Mouse (Mus musculus) lung, postnatal 14 days (tissue): Measurements from ENCODE around the gene Pemt.
"Not testable (repeated sequence)": the region's sequence is repeated elsewhere in the genome, so short reads cannot be mapped to it uniquely, and the experiment has no call there.

Experiments
- DNase-seq: peaks from one replicate; pipeline ENCODE4 v3.0.0; 2021

The Pemt gene

DNA sequence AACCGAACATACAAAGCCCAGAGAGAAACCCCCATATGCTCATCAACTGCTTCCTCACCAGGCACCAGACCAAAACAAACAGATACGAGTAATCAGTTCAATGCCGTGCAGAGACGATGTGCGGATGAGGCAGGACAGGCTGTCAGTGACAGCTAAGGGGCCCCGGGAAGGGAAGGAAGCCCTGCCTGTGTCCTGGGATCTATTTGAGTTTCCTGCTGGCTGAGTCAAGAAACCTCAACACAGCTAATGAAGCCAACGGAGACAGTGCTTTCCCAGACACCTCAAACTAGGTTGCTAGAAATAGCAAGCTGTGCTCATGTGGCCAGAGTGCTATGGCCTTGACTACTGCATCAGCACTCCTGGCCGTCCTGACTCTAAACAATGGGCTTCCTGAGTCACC is 54.9 kb downstream of the Pemt start:
- peak; percentile 58 for DNase-seq

DNA sequence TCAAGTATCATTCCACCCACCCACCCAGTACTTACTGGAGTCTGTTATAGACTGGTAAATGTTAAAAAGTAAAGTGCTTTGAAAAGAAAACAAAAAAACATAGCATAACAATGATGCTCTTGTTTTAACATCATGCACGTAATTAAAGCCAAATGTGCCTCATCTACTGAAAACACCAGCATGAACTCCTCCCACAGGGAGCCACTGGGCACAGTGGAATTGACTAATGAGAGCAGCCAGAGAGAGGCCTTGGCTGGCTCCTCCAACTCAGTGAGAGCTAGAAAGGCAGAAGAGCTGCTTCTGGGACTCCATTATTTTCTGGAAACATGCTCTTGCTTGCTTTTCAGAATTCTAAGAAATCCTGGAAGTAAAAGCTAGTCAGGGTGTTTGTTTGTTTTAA is 56.9 kb downstream of the Pemt start:
- DNase-seq, result no peak

DNA sequence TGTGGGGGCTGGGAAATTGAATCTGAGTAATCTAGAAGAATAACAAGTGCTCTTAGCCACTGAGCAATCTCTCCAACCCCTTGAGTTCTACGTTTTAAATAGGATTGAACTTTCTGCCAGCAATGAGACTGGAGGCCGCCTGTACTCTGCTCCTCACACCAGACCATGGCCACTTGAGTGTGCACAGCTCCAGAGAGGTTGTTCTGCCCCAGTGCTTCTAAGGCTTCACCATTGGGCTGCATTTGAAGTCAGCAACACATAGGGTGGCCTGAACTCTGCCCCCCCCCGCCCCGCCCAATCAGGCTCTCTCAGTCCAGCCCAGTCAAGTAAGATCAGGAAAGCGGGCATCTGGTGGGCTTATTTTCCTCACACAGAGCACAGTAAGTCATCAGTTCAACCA is 68.5 kb downstream of the Pemt start:
- DNase-seq, result no peak

DNA sequence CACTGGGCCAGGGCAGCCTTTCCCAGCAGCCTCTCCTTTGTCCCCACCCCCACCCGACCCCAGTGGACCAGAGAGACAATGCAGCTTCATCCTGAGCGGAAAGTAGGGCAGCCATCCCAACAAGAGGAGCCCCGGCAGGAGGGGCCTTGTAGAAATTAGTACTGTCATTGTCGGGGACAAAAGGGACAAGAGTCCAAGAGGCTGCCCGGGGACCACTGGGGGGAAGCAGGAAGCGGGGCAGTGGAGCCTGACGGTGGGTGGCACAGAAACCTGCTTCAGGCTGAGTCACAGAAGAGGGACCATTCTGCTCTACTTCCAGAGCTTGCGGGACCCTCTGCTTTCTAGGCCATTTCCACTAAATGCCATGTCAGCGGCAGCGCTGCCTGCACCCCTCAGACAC is 71.0 kb downstream of the Pemt start:
- DNase-seq, result no peak

DNA sequence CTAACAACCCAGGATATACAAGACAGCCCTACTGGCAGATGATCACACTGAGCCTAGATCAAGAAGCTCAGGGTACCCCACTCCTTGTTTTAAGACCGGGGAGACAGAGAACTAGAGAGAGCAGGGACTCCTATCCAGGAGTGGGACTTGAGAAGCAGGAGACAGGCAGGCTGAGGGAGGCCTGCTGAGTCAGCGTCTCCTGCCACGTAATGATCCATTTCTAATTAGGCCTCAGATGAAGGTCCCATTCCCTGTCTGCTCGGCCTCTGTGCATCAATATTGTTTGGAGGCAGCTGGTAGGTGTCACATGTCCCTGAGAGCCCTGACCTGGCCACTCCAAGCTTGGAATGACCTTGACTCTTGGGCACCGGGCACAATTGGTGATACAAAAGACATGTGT is 72.9 kb downstream of the Pemt start:
- DNase-seq, result no peak

DNA sequence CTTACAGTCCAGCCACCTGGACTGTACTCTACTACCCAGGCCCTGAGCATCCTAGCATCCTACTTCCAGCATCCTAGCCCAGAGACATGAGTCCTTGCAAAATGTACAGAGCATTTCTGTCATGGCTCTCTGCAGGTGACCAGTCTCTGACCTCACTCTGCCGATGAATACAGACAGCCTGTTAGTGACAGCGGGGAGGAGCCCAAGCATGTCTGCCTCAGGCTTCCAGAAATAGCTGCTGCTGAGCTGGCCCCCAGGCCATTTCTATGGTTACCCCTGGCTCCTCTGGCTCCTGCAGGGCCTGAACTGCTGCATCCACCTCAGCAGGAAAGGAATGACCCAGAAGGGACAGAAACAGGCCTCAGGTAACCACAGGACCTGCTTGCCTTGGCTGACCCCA is 74.6 kb downstream of the Pemt start:
- no peak for DNase-seq

DNA sequence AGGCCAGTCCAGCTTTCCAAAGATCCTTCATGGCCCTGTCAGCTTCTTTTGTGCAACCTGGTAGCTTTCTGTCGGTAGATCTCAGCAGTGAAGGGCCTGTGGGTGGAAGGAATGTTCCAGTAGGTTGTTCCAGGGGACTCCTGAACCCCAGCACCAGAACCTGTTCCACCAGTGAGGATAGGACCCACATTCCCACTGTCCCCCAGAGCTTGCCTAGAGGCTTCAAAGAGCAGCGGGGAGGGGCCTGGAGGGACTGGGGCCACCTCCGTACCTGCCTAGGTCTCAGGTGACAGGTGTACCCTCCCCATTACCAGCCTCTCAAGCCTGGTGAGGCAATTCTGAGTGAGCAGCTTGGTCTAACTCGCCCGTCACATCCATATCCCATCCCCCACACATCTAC is 75.5 kb downstream of the Pemt start:
- DNase-seq, result no peak

DNA sequence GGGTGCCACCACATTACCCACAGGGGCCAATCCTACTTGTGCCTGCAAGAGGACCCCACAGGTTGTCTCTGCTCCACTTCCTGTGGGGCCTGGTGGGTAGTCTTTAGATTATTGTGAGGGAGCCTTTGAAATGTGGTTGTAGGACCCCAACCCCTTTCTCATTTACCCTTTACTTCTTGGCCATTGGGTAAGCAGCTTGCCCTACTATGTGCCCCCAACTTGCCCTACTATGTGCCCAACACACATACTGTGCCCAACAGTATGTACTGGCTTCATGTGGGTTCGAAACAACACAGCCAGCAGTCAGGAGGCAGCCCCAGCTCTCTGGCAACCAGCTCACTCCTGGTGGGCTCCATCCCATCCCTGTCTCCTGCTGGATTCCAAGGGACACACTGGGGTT is 78.5 kb downstream of the Pemt start:
- no peak for DNase-seq

DNA sequence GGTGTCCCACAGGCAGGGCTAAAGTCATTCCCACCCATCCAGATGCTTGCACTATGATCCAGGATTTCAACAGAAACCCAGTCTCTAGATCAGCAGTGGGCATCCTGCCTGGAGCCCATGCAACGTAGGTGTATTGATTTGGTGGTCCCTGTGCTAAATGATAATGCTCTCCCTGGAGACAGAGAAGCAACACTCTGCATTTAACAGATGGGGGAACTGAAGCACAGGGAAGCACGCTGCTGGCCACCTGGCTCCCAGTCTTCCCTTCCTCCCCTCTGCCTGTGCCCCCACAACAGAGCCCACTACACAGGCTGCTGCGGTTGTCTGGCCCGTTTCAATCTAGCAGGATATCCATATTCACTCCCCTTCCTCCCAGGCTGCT is 80.2 kb downstream of the Pemt start:
- no peak for DNase-seq

DNA sequence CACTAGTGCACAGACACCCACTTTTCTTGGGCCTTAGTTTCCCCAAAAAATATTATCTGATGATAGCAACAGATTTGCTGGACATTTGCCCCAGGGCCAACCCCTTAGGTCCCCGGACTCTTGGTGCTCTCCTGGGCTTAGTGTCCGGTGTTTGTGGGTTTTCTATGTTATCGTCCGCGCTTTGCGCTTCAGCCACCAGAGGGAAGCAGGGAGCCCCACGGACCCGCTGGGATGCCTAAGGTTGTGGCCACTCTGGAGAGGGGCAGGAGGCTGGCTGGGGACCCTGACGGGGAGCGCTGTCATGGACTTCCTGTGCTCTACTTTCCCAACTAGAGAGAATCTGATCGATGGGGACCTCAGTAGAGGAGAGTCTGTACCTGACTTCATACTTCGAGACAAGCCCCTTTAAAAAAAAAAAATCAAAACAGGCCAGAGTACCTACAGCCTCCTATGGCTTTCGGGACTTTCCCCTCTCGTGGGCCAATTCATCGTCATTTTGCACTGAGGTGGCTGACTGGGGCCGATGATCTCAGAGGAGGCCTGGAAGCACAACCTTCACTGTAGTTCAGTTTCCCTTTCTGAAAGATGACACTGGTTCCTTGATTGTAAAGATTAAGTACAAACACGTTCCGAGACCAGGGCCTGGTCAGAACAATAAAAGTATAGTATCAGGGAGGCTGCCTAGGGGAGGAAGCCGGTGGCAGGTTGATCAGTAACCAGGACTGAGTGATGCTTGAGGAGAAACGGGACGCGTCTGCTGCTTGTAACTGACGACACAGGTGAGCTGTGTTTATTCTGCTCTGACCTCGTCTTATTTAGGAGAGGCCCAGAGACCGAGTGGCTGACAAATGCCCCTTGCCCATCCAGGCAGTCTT is 80.8 kb downstream of the Pemt start:
- DNase-seq, result peak; percentile 89

DNA sequence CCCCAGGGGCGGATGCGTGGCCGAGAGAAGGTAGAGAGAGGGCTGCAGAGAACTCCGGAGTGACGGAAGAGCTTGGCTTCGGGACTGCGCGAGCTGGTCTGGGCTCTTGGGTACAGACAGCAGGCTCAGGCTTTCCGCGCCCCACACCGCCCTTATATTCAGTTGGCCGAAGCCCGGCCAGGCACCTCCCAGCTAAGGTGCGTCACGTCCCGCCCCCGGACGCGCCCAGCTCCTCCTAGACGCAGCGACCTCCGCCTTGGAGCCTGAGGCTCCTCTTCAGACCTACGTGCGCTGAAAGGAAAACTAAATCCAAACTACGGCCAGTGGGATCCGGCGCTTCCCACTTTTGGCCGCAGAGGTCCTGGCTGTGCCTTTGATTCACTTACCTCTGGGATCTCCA is 81.5 kb downstream of the Pemt start, which contains the start of gene Rasd1:
Rasd1 (minus strand) TSS at position 127 of the 400 bp plus-strand sequence.
- DNase-seq, result peak; percentile 90

DNA sequence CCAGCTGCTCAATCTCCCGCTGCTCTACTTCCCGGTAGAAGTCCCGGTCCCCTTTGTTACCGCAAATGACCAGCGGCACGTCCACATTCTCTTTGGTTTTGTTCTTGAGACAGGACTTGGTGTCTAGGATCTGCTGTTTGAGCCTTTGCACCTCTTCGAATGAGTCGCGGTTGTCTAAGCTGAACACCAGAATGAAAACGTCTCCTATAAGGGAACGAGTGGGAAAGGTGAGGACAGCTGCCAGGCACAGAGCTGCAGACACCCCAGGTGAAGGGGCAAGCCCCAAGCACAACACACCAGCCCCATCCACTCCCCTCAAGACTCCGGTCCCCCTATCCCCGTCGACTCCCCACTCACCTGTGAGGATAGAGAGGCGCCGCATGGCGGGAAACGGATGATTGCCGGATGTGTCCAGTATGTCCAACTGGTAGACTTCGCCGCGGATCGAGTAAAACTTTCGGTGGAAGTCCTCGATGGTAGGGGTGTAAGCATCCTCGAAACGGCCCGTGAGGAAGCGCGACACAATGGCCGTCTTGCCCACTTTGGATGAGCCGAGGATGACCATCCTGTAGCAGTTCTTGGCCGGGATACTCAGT is 82.0 kb downstream of the Pemt start:
- DNase-seq, result peak; percentile 30

DNA sequence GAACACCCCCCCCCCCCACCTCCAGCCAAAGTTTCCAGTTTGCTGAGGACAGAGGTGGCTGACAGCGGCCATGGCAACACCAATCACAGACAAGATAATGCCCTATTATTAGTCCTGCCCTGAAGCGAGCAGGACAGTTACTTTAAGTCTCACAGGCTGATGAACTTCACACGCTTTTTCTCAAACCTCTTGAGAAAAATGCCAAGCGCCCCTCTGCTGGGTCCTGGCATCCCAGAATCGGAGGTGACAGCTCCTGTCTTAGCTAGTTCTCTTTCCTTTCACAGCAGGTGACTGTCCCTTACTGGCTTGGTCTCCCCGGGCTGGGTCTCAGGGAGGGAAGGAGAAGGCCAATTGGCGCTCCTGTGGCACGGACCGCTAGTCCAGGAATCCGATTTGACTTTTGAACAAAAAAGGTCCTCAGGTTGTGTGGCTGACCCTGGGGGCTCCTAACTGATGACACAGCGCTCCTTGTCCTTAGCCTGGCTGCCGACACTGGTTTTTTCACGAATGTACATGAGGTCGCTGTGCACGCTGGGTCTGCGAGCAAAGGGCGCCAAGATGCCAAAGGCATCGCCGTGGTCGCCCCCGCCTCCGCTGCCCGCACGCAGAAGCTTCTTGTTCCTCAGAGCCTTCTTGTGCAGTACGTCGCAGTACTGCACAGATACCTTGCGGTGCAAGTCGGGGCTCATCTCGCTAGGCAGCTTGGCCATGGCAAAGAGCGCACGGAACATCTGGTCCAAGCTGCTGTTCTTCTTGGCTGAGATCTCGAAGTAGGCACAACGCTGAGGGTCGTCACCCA is 82.7 kb downstream of the Pemt start:
- DNase-seq, result no peak

DNA sequence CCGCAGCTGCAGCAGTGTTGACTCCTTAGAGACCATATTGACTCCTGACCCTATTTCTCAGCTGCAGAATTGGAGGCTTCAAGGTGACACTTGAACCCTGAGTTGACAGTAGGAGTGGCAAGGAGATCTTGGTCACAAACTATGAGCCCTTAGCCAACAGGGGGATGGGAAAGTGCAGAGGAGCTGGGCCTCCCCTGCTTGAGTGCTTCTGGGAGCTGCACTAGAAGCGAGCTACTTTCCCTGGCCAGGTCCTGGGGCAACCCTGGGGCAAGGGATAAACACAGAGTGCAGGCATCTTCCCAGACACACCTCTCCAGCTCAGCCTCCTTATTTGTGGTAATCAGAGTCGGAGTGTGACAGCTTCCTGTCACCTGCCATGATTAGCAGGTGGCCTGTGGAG is 83.7 kb downstream of the Pemt start:
- DNase-seq, result no peak

DNA sequence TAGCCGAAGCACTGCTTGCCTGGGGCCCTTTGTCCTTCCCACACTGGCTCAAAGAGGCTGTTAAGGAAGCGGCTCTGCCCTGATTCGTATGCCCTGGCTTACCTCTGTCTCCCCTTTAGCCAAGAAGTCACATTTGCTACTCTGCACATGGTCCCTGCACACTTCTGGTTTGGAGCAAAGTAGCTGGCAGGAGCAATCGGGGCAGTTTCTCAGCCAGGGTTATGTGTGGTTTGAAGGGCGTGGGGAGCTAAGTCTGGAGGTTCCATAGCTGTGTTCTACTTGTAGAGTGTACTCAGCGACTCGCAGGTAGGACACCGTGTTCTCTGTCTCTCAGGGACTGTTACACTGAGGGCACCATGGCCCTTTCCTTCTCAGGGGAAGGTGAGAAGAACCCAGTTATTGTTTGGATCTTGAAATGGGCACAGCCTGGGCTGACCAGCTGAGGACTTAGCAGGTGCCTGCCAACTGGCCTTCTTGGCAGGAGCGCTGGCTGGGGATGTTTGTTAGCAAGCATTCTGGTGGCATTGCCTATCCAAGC is 84.9 kb downstream of the Pemt start:
- DNase-seq, result no peak

DNA sequence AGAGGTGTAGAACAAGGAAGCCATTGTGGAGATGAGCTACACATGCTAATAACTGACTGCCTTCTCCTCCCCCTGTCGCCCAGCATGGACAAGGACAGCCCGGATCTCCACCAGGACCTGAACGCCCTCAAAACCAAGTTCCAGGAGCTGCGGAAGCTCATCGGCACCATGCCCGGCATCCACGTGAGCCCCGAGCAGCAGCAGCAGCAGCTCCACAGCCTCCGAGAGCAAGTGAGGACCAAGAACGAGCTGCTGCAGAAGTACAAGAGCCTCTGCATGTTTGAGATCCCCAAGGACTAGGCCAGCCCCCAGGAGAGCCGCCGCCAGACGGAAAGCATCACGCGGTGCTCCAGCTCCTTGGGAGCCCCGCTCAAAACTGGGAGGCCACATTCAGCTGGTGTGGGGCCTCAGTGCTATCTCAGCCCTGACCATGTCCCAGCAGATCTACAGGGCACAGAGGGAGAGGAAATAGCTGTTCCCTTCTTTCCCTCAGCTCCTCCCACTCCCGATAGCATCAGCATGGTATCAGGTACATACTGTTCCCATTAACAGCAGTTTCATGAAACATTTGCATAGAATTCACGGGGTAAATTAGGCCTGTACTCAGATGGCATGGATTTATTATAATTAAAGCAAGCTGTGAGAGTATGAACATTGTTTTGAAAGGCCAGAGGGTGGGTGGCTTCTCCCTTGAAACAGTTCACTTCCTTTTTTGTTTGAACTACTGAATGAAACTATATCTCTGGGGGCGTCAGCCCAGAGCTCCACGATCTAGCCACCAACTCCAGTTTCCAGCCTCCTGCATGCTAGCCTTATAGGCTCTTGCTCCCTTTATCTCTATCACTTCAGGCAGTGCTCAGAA is 85.6 kb downstream of the Pemt start:
- DNase-seq, result no peak

DNA sequence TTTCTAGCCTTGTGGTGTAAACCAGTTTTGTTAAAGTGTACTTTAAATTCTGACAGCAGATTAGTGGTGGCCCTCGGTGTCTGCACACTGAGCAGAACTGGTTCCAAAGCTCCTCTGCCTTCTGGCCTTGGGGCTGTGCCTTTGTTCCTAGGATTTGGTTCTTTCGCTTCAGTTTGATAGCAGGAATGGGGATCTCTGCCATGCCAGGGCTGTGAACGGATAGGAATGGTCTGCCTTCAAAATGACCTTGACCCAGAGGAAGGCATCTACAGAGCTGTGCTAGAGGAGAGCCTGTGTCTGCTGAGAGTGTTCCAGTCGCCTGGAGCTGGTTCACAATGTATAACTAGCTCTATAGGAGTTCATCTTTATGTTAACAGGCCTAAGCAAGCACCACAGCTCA is 86.8 kb downstream of the Pemt start:
- no peak for DNase-seq

DNA sequence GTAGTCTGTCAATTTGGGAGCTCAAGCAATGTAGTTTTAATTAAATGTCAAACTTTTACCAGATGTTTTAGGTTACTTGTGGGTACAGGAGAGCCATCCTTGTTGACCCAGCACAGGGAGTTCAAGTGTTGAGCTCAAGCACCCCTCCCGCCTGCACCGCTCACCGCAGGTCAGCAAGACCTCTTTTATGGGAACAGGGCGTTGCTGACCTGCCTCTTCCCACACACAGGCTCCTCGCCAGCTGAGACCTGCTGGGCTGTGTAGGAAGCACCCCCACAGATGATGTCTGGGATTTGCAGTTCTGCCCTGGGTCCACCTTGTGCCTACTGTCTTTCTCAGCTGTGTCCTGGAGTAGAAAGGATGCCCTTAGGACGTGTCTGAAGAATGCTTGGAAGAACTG is 89.5 kb downstream of the Pemt start:
- DNase-seq, result peak; percentile 34

DNA sequence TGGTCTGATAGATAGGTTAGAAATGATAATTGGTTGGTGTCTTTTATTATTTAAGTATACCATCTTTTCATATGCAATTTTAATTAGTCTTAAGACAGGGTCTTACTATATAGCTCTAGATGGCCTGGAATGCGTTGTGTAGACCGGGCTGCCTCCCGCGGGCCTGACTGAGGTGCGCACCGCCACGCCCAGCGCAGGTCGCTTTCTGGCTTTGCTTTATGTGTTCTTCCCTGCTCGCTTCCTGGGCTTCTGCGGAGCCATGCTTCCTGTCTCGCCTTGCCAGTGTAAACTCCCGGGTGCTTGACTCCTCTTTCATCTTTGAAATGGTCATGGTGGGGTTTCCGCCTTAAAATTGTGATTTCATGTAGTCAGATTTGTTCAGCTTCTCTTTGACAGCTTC is 93.4 kb downstream of the Pemt start:
- no peak for DNase-seq

DNA sequence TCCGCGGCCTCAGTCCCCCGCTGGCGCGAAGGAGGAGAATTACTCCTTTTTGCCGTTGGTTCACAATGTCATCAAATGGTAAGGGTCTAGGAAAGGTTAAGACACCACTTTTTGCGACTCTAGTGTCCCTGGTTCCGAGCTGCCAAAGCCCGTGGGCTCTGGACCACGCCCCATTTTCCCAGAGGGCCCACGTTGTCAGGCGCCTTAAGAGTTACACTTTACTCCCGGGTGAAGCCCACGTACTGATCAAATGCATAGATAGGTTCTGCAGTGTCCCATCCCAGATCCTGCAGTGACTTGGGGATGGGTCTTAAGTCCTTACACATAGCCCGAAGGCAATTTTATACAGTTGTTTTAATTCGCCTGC is 97.9 kb downstream of the Pemt start:
- peak; percentile 3 for DNase-seq

DNA sequence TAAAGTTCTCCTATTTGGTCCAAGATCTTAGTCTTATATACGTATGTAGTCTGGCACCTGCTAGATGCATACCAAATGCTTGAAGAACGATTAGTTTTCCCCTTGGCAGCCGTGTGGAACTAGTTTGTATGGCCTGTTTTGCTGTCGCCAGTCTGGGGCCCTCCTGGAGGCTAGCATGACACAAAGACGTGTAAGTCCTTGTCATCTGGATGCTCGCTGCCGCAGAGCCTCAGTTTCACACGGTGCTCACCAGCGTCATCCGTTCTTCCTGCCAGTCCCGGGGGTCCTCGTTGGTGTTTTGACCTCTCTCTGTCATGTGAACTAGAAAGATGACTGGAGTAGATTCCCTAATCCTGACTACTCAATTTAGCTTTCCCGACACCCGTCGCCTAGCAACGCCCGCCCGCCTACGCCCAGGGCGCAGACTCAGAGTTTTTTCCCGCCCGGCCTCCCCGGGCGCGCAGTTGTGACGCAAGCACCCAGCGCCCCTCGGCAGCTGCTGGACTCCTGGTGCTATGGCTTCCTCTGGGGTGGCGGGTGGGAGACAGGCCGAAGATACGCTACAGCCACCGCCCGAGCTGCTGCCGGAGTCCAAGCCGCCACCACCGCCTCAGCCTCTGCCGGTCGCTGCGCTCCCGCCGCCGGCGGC is 98.4 kb downstream of the Pemt start, which contains the start of gene Med9:
Med9 (plus strand) TSS at position 455 of the 649 bp plus-strand sequence.
- peak; percentile 93 for DNase-seq

DNA sequence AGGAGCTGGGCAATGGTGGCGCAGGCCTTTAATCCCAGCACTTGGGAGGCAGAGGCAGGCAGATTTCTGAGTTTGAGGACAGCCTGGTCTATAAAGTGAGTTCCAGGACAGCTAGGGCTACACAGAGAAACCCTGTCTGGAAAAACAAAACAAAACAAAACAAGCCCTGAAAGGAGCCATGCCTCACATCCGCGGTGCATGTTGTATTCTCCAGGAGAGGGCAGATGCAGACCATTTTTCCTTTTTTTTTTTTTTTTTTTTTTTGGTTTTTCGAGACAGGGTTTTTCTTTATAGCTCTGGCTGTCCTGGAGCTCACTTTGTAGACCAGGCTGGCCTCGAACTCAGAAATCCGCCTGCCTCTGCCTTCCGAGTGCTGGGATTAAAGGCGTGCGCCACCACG is 101.4 kb downstream of the Pemt start:
- DNase-seq, result not testable (repeated sequence)
